15 mouse cellular contexts compared by ENCODE assay signal in genomic region chr3:21898241-21898640, GRCm38 (mm10).
"Had no signal": no experiment of that assay in that cellular context is flagged by ENCODE, and none has a peak within 500 bp of the region (broad histone marks: within the 10 kb centered on the region; RNA-seq: fewer than 3 reads in every experiment).

No protein-coding gene starts in this region.

- ATAC-seq: hindbrain, postnatal 0 days; intestine, embryonic 15.5 days; intestine, postnatal 0 days had no signal

- DNase-seq: gastrocnemius, postnatal 14 days; gastrocnemius, postnatal 36 days; heart, adult 18-20 months; heart, postnatal 14 days; heart, postnatal 36 days; kidney, adult 18-20 months; kidney, adult 8-10 months; kidney, postnatal 10 days; kidney, postnatal 25 days; kidney, postnatal 4 days; liver; liver, embryonic 13.5 days had no signal
